Comparison of ENCODE assay signal across 23 mouse cellular contexts in the genomic region with DNA sequence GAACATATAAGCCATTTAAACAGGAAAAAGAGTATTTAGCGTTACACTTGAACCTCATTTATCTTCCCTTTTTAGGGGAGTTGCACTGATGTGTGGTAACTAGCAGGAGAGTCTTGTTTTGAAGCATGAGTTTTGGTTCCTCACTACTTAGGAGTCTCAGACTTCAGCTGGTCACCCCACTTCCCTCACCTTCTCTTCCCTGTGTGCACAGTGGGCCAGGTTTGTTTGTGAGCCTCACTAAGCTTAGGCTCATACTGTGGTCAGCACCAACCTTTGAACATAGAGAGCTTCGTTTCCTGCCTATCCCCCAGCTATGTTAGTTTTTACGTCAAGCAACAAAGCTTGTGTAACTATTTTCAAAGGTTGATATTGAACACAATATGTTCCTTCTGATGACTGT.
A peak's percentile ranks its signal among the peaks of the same experiment; 100 is the strongest.
DNase-seq lines count a peak whose midpoint lies in the region; ATAC-seq and TF ChIP-seq lines count a peak whose summit lies in the region.
"Had no signal": no experiment of that assay in that cellular context is flagged by ENCODE, and none has a peak within 500 bp of the region (broad histone marks: within the 10 kb centered on the region; RNA-seq: fewer than 3 reads in every experiment).

No protein-coding gene starts in this region.

- peaks cover 15% of the 10 kb centered on the region for H3K4me1 ChIP-seq in thymus, adult 2 months (replicated peaks; ENCODE audit: control insufficient read depth, insufficient read depth, low read length)
- no peaks in the 10 kb centered on the region for H3K4me1 ChIP-seq in forebrain, embryonic 10.5 days
- H3K4me1 ChIP-seq in hindbrain, embryonic 13.5 days (replicated peaks), result no peaks in the 10 kb centered on the region
- H3K4me1 ChIP-seq: embryonic facial prominence, embryonic 15.5 days; forebrain, embryonic 15.5 days; hindbrain, embryonic 10.5 days; hindbrain, embryonic 15.5 days had no signal

- H3K9ac ChIP-seq in hindbrain, embryonic 13.5 days, result no peak overlapping the region
- H3K9ac ChIP-seq: embryonic facial prominence, embryonic 15.5 days; forebrain, embryonic 15.5 days; heart, embryonic 12.5 days; hindbrain, embryonic 15.5 days had no signal

- WGBS in thymus, adult 2 months, result 27% methylated on average over 3 of the region's 3 CpGs
- WGBS in forebrain, embryonic 10.5 days, result 94% methylated on average over 3 of the region's 3 CpGs
- WGBS in hindbrain, embryonic 13.5 days, result 94% methylated on average over 3 of the region's 3 CpGs

- H3K27me3 ChIP-seq in thymus, adult 2 months (ENCODE audit: control insufficient read depth, insufficient read depth, low read length), result no peaks in the 10 kb centered on the region
- H3K27me3 ChIP-seq in splenic B cell, adult 2 months (ENCODE audit: control insufficient read depth, insufficient read depth, low read length, poor library complexity, severe bottlenecking), result no peaks in the 10 kb centered on the region
- H3K27me3 ChIP-seq in forebrain, embryonic 10.5 days (ENCODE audit: poor library complexity, severe bottlenecking), result no peaks in the 10 kb centered on the region
- H3K27me3 ChIP-seq in hindbrain, embryonic 13.5 days, result no peaks in the 10 kb centered on the region
- H3K27me3 ChIP-seq: CH12.LX; embryonic facial prominence, embryonic 15.5 days; forebrain, embryonic 15.5 days; heart, embryonic 12.5 days; hindbrain, embryonic 15.5 days; Patski had no signal

- H3K4me2 ChIP-seq in hindbrain, embryonic 13.5 days, result no peak overlapping the region
- H3K4me2 ChIP-seq: embryonic facial prominence, embryonic 15.5 days; forebrain, embryonic 15.5 days; heart, embryonic 12.5 days; hindbrain, embryonic 15.5 days had no signal

- 0 out of 2 replicates have a peak, but pooled peaks have one; percentile 29 for ATAC-seq in megakaryocyte progenitor cell, adult 5-6 weeks (replicated peaks; ENCODE audit: poor library complexity)
- no peak for ATAC-seq in hindbrain, embryonic 13.5 days (ENCODE audit: low FRiP score)
- ATAC-seq: forebrain, embryonic 15.5 days; Patski had no signal

- TF ChIP-seq CTCF in thymus, adult 2 months (IDR thresholded peaks at IDR 0.05; ENCODE audit: borderline replicate concordance, control insufficient read depth, extremely low read depth, insufficient read depth, low read length, poor library complexity), result no peak

- DNase-seq in thymus, postnatal 0 days (ENCODE audit: low spot score), result peak; percentile 28
- no peak for DNase-seq in thymus, adult 2 months
- peak; percentile 65 for DNase-seq in T-cell, adult 2 months (ENCODE audit: low spot score)
- DNase-seq in splenic B cell, adult 2 months (ENCODE audit: low read depth, low spot score), result peak; percentile 55
- DNase-seq in forebrain, embryonic 10.5 days (ENCODE audit: extremely low spot score, low spot score), result no peak
- DNase-seq in adrenal gland, adult 2 months, result no peak
- DNase-seq: adrenal gland, adult 8-10 months; adrenal gland, postnatal 36 days; cerebellum, adult 11 months; cerebellum, adult 9-11 months; cerebellum, postnatal 36 days; embryo, embryonic 11 days; gastrocnemius, postnatal 10 days had no signal

- no peak for TF ChIP-seq POLR2A in thymus, adult 2 months (IDR thresholded peaks at IDR 0.05; ENCODE audit: control insufficient read depth, extremely low read depth, insufficient read depth, low read length, poor library complexity)

- H3K4me3 ChIP-seq in thymus, adult 2 months (ENCODE audit: control insufficient read depth, insufficient read depth, low read length), result no peak overlapping the region
- H3K4me3 ChIP-seq in forebrain, embryonic 10.5 days, result no peak overlapping the region
- H3K4me3 ChIP-seq in hindbrain, embryonic 13.5 days, result no peak overlapping the region
- H3K4me3 ChIP-seq: embryonic facial prominence, embryonic 15.5 days; erythroblast, embryonic 14.5 days; forebrain, embryonic 15.5 days; heart, embryonic 12.5 days; hindbrain, embryonic 10.5 days; hindbrain, embryonic 15.5 days had no signal

- no peaks in the 10 kb centered on the region for H3K9me3 ChIP-seq in forebrain, embryonic 10.5 days
- no peaks in the 10 kb centered on the region for H3K9me3 ChIP-seq in hindbrain, embryonic 13.5 days
- H3K9me3 ChIP-seq: embryonic facial prominence, embryonic 15.5 days; forebrain, embryonic 15.5 days; heart, embryonic 12.5 days; hindbrain, embryonic 10.5 days; hindbrain, embryonic 15.5 days had no signal

- peaks cover 52% of the 10 kb centered on the region for H3K36me3 ChIP-seq in thymus, adult 2 months (ENCODE audit: control insufficient read depth, insufficient read depth, low read length)
- peaks cover 9% of the 10 kb centered on the region; the same call in 1 of the 2 replicates for H3K36me3 ChIP-seq in splenic B cell, adult 2 months (ENCODE audit: control insufficient read depth, insufficient read depth, low read length, poor library complexity, severe bottlenecking)
- peaks cover 98% of the 10 kb centered on the region for H3K36me3 ChIP-seq in forebrain, embryonic 10.5 days (replicated peaks)
- peaks cover 88% of the 10 kb centered on the region for H3K36me3 ChIP-seq in hindbrain, embryonic 13.5 days

- no peak overlapping the region for H3K27ac ChIP-seq in thymus, adult 2 months (ENCODE audit: control insufficient read depth, insufficient read depth, low read length)
- no peak overlapping the region for H3K27ac ChIP-seq in forebrain, embryonic 10.5 days
- no peak overlapping the region for H3K27ac ChIP-seq in hindbrain, embryonic 13.5 days
- H3K27ac ChIP-seq: embryonic facial prominence, embryonic 15.5 days; forebrain, embryonic 15.5 days; hindbrain, embryonic 10.5 days; hindbrain, embryonic 15.5 days had no signal

Comparison
In these comparisons a context has a peak if more than half of its experiments do, and no peak if none do; other contexts are left out.
1. DNase-seq: peak in thymus, postnatal 0 days (single experiment), T-cell, adult 2 months (single experiment) and splenic B cell, adult 2 months (single experiment); none in thymus, adult 2 months (single experiment), forebrain, embryonic 10.5 days (single experiment) and adrenal gland, adult 2 months (single experiment).